ENCODE assay signal across 22 mouse cellular contexts in genomic region chr12:24892536-24892935, GRCm38 (mm10).
DNase-seq lines count a peak whose midpoint lies in the region; ATAC-seq and TF ChIP-seq lines count a peak whose summit lies in the region.
"Had no signal": no experiment of that assay in that cellular context is flagged by ENCODE, and none has a peak within 500 bp of the region (broad histone marks: within the 10 kb centered on the region; RNA-seq: fewer than 3 reads in every experiment).

No protein-coding gene starts in this region.

- TF ChIP-seq EP300 in stomach, postnatal 0 days (optimal IDR thresholded peaks at IDR 0.05): no peak
- peak; percentile 98 for TF ChIP-seq EP300 in liver, embryonic 14.5 days (IDR thresholded peaks at IDR 0.05; ENCODE audit: low read depth)

- no peak overlapping the region for H3K9ac ChIP-seq in stomach, embryonic 14.5 days (replicated peaks; ENCODE audit: low read depth, low read length)
- no peak overlapping the region for H3K9ac ChIP-seq in stomach, postnatal 0 days (ENCODE audit: low read length)
- H3K9ac ChIP-seq in liver, embryonic 14.5 days (replicated peaks): peak overlapping the region; percentile 60
- H3K9ac ChIP-seq in hindbrain, embryonic 13.5 days: no peak overlapping the region
- H3K9ac ChIP-seq: embryonic facial prominence, embryonic 13.5 days; heart, embryonic 13.5 days; limb, embryonic 12.5 days; midbrain, embryonic 13.5 days had no signal

- intact Hi-C loops in left cerebral cortex, postnatal 4 days (cut with DNase I): no loop called here

- H3K9me3 ChIP-seq in stomach, embryonic 14.5 days (ENCODE audit: control insufficient read depth, low read depth, low read length): no peaks in the 10 kb centered on the region
- no peaks in the 10 kb centered on the region for H3K9me3 ChIP-seq in stomach, postnatal 0 days (ENCODE audit: control insufficient read depth, low read length)
- no peaks in the 10 kb centered on the region for H3K9me3 ChIP-seq in liver, embryonic 14.5 days (ENCODE audit: control insufficient read depth, low read length)
- H3K9me3 ChIP-seq in hindbrain, embryonic 13.5 days: no peaks in the 10 kb centered on the region
- H3K9me3 ChIP-seq: embryonic facial prominence, embryonic 13.5 days; heart, embryonic 13.5 days; limb, embryonic 12.5 days; midbrain, embryonic 13.5 days had no signal

- no peak for TF ChIP-seq CTCF in stomach, postnatal 0 days (IDR thresholded peaks at IDR 0.05; ENCODE audit: low read depth)
- TF ChIP-seq CTCF in liver, embryonic 14.5 days (IDR thresholded peaks at IDR 0.05; ENCODE audit: low read depth): no peak

- no peaks in the 10 kb centered on the region for H3K27me3 ChIP-seq in stomach, embryonic 14.5 days (ENCODE audit: control insufficient read depth, insufficient read depth, low read length)
- no peaks in the 10 kb centered on the region for H3K27me3 ChIP-seq in stomach, postnatal 0 days (ENCODE audit: control insufficient read depth, insufficient read depth, low read length)
- no peaks in the 10 kb centered on the region for H3K27me3 ChIP-seq in liver, embryonic 14.5 days (ENCODE audit: control insufficient read depth, insufficient read depth, low read length)
- H3K27me3 ChIP-seq in hindbrain, embryonic 13.5 days: no peaks in the 10 kb centered on the region
- H3K27me3 ChIP-seq: CH12.LX; embryonic facial prominence, embryonic 13.5 days; heart, embryonic 13.5 days; limb, embryonic 12.5 days; midbrain, embryonic 13.5 days had no signal

- no peak overlapping the region for H3K4me2 ChIP-seq in stomach, embryonic 14.5 days (replicated peaks; ENCODE audit: low read depth, low read length)
- H3K4me2 ChIP-seq in stomach, postnatal 0 days (replicated peaks; ENCODE audit: low read depth): no peak overlapping the region
- H3K4me2 ChIP-seq in liver, embryonic 14.5 days (ENCODE audit: low read depth): peak overlapping the region; percentile 65
- no peak overlapping the region for H3K4me2 ChIP-seq in hindbrain, embryonic 13.5 days
- H3K4me2 ChIP-seq: embryonic facial prominence, embryonic 13.5 days; heart, embryonic 13.5 days; limb, embryonic 12.5 days; midbrain, embryonic 13.5 days had no signal

- peaks cover 6% of the 10 kb centered on the region; the same call in 1 of the 2 replicates for H3K4me1 ChIP-seq in stomach, embryonic 14.5 days (ENCODE audit: control insufficient read depth, insufficient read depth, low read length)
- H3K4me1 ChIP-seq in stomach, postnatal 0 days (replicated peaks; ENCODE audit: control insufficient read depth, insufficient read depth): no peaks in the 10 kb centered on the region; the same call in 1 of the 2 replicates
- peaks cover 68 to 71% of the 10 kb centered on the region in 2 experiments for H3K4me1 ChIP-seq in liver, embryonic 14.5 days (replicated peaks; ENCODE audit: control insufficient read depth in 2 of 2, insufficient read depth in 2 of 2, low read length in 1 of 2)
- peaks cover 27% of the 10 kb centered on the region for H3K4me1 ChIP-seq in hindbrain, embryonic 13.5 days (replicated peaks)

- H3K4me3 ChIP-seq in stomach, embryonic 14.5 days (ENCODE audit: low read depth, low read length): no peak overlapping the region
- H3K4me3 ChIP-seq in stomach, postnatal 0 days (ENCODE audit: low read depth, low read length): no peak overlapping the region
- H3K4me3 ChIP-seq in liver, embryonic 14.5 days (ENCODE audit: insufficient read depth in 1 of 2, low read depth in 2 of 2, low read length in 2 of 2): no peak overlapping the region
- no peak overlapping the region for H3K4me3 ChIP-seq in hindbrain, embryonic 13.5 days
- H3K4me3 ChIP-seq: embryonic facial prominence, embryonic 13.5 days; gastrocnemius, adult 2 months; heart, embryonic 13.5 days; limb, embryonic 12.5 days; midbrain, embryonic 13.5 days had no signal

- 0 out of 2 replicates have a peak, but pooled peaks have one; percentile 17 for ATAC-seq in stomach, embryonic 14.5 days (ENCODE audit: insufficient number of reproducible peaks, insufficient read depth, low FRiP score, low read depth)
- ATAC-seq in stomach, postnatal 0 days (ENCODE audit: low FRiP score, low TSS enrichment): no peak
- ATAC-seq in liver, embryonic 14.5 days (ENCODE audit: insufficient read depth): peak; percentile 68
- ATAC-seq in hindbrain, embryonic 13.5 days (ENCODE audit: low FRiP score): no peak
- ATAC-seq: forebrain, embryonic 14.5 days; intestine, postnatal 0 days; midbrain, embryonic 13.5 days had no signal

- H3K27ac ChIP-seq in stomach, embryonic 14.5 days (ENCODE audit: low read length): no peak overlapping the region
- H3K27ac ChIP-seq in stomach, postnatal 0 days (replicated peaks): no peak overlapping the region
- peak overlapping the region; percentile 99 for H3K27ac ChIP-seq in liver, embryonic 14.5 days
- H3K27ac ChIP-seq in hindbrain, embryonic 13.5 days: no peak overlapping the region
- H3K27ac ChIP-seq: embryonic facial prominence, embryonic 13.5 days; gastrocnemius, adult 2 months; heart, embryonic 13.5 days; limb, embryonic 12.5 days; midbrain, embryonic 13.5 days had no signal

- peak; percentile 21 to 49 for DNase-seq in adrenal gland, adult (ENCODE audit: inconsistent age in 2 of 2, low spot score in 1 of 2)
- DNase-seq in adrenal gland, adult 8-10 months: no peak
- DNase-seq in stomach, postnatal 0 days (ENCODE audit: low spot score): no peak
- DNase-seq in liver, embryonic 14.5 days (ENCODE audit: low read depth in 3 of 3, low spot score in 3 of 3): peak; percentile 86 to 94 (median 91)
- no peak for DNase-seq in left cerebral cortex, postnatal 4 days
- DNase-seq in adrenal gland, postnatal 4 days (ENCODE audit: low spot score in 2 of 2): no peak
- DNase-seq: adrenal gland, postnatal 36 days; cerebellum, adult 11-12 months; gastrocnemius, adult 2 months; kidney, postnatal 36 days; layer of hippocampus, postnatal 36 days; lung, postnatal 10 days; thymus, adult 2 months had no signal

- H3K36me3 ChIP-seq in stomach, embryonic 14.5 days (ENCODE audit: control insufficient read depth, insufficient read depth, low read length): no peaks in the 10 kb centered on the region; the same call in 1 of the 2 replicates
- no peaks in the 10 kb centered on the region for H3K36me3 ChIP-seq in stomach, postnatal 0 days (ENCODE audit: control insufficient read depth, insufficient read depth, low read length)
- H3K36me3 ChIP-seq in liver, embryonic 14.5 days (replicated peaks; ENCODE audit: control insufficient read depth, insufficient read depth, low read depth): no peaks in the 10 kb centered on the region
- peaks cover 44% of the 10 kb centered on the region for H3K36me3 ChIP-seq in hindbrain, embryonic 13.5 days

- WGBS in stomach, embryonic 14.5 days: 47% methylated on average over 4 of the region's 4 CpGs
- 57% methylated on average over 4 of the region's 4 CpGs for WGBS in stomach, postnatal 0 days
- 7% methylated on average over 4 of the region's 4 CpGs for WGBS in liver, embryonic 14.5 days (ENCODE audit: insufficient replicate concordance)
- WGBS in hindbrain, embryonic 13.5 days: 81% methylated on average over 4 of the region's 4 CpGs

Comparison
In these comparisons a context has a peak if more than half of its experiments do, and no peak if none do; other contexts are left out.
1. DNase-seq: peak in adrenal gland, adult (2 of 2) and liver, embryonic 14.5 days (3 of 3); none in adrenal gland, adult 8-10 months (single experiment), stomach, postnatal 0 days (single experiment), left cerebral cortex, postnatal 4 days (single experiment) and adrenal gland, postnatal 4 days (0 of 2).
2. ATAC-seq: peak in stomach, embryonic 14.5 days (single experiment) and liver, embryonic 14.5 days (single experiment); none in stomach, postnatal 0 days (single experiment) and hindbrain, embryonic 13.5 days (single experiment).